Comparison of ENCODE assay signal across 8 mouse cellular contexts in the genomic region with DNA sequence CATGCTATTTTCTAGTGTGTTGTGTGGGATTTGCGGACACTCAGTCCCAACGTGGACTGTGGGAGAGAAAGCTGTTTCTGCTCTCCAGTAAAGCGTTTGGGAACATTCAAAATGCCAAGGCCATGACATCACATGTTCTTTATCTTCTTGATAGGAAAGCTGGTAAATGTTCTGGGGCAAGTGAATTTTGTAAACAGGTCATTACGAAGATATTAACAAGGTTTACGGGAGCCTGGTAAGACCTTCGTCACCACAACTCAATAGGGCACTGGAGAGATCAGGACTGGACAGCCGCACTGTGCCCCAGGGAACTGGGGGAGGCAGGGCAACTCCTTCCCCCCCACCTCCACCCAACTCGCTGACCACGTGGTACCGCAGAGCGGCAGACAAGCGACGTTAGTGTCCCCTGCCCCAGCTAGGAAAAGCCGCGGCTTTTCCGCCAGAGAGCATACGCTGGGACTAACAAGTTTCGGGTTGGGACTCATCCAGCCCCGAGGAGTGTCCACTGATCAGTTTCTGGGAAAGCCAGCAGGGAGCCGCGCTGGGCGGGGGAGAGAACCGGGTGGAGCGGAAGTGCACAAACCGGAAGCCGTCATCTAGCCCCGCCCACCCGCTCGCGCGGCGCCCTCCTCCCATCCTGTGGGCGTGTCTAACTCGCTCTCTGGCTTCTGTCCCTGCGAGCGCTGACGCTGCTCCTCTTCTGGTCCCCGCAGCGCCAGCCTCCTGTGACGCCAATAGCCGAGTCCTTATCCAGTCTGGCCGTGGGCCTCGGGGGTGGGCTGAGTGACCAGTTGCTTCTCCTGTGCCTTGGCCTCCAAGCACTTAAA. TPM values are rescaled to one million over a fixed set of nuclear protein-coding genes. Genes with fewer than 3 reads are reported as not detected.
DNase-seq lines count a peak whose midpoint lies in the region; ATAC-seq lines count a peak whose summit lies in the region.

No protein-coding gene starts in this region.

- H3K9ac ChIP-seq in hindbrain, embryonic 14.5 days = peak overlapping the region; percentile 75

- peaks cover 7% of the 10 kb centered on the region; the same call in 1 of the 2 replicates for H3K4me1 ChIP-seq in hindbrain, embryonic 14.5 days (replicated peaks; ENCODE audit: control insufficient read depth, insufficient read depth, low read length)

- WGBS in hindbrain, embryonic 14.5 days = under 1% methylated on average over 43 of the region's 43 CpGs

- H3K4me3 ChIP-seq in hindbrain, embryonic 14.5 days (replicated peaks; ENCODE audit: low read length) = peak overlapping the region; percentile 58

- peak overlapping the region; percentile 81 for H3K4me2 ChIP-seq in hindbrain, embryonic 14.5 days (replicated peaks)

- no peaks in the 10 kb centered on the region for H3K36me3 ChIP-seq in hindbrain, embryonic 14.5 days (replicated peaks; ENCODE audit: control insufficient read depth, insufficient read depth)

- H3K27ac ChIP-seq in hindbrain, embryonic 14.5 days = peak overlapping the region; percentile 98

- peak; percentile 97 for ATAC-seq in hindbrain, embryonic 14.5 days (ENCODE audit: low FRiP score)

- DNase-seq in NIH3T3 (ENCODE audit: low read depth) = peak; percentile 99
- DNase-seq in cerebellum, postnatal 10 days = peak; percentile 100
- peak; percentile 95 to 98 for DNase-seq in frontal cortex, postnatal 14 days (ENCODE audit: low spot score in 2 of 2)
- peak; percentile 98 for DNase-seq in hindbrain, embryonic 14.5 days (ENCODE audit: low spot score)
- DNase-seq in layer of hippocampus, postnatal 36 days = peak; percentile 98 to 99
- DNase-seq in lung, postnatal 36 days = peak; percentile 99
- peak; percentile 98 for DNase-seq in retina, postnatal 1 day
- peak; percentile 91 to 97 for DNase-seq in urinary bladder, adult 18-20 months (ENCODE audit: low spot score in 2 of 2)

- no peaks in the 10 kb centered on the region for H3K9me3 ChIP-seq in hindbrain, embryonic 14.5 days (ENCODE audit: control insufficient read depth, low read length)

- no peaks in the 10 kb centered on the region for H3K27me3 ChIP-seq in hindbrain, embryonic 14.5 days (ENCODE audit: control insufficient read depth, insufficient read depth, low read length)

RNA-seq across cellular contexts. Expression of a gene that starts 16.4 kb away (rescaled TPM):
- polyA plus RNA-seq in hindbrain, embryonic 14.5 days (2014; fragmentation: Nextera tagmentation; extraction: Ambion mirVana) = 73.5 and 77.1 TPM in 2 replicates
- 10 to 100 TPM; 60.4 to 67.2 TPM for total RNA-seq in layer of hippocampus, postnatal 36 days (2021)

Comparison
In these comparisons a context has a peak if more than half of its experiments do, and no peak if none do; other contexts are left out.
1. Peak in every context shown above with its lines: DNase-seq, ATAC-seq, H3K4me3 ChIP-seq and H3K27ac ChIP-seq.